Mouse (Mus musculus) brain, embryonic 14.5 days (tissue): Measurements from ENCODE around the gene Gatad2a. TPM values are rescaled to one million over a fixed set of nuclear protein-coding genes. Genes with fewer than 3 reads are reported as not detected.

ENCODE experiments used
- DNase-seq: peaks from one replicate; pipeline ENCODE4 v3.0.0-alpha.2; 2011; ENCODE audit warnings: low read depth
- CTCF ChIP-seq: fragments of 200-500 bp; IDR thresholded peaks from 2 replicates; pipeline ENCODE4 v1.5.1; 2012; ENCODE audit warnings: inconsistent platforms, mild to moderate bottlenecking, moderate library complexity, borderline replicate concordance; ENCODE audit not compliant: insufficient read depth, insufficient read length; ENCODE audit errors: extremely low read depth
- POLR2A ChIP-seq: fragments of 200-500 bp; IDR thresholded peaks from 2 replicates; pipeline ENCODE4 v1.6.1; 2012; ENCODE audit warnings: mild to moderate bottlenecking, inconsistent platforms, borderline replicate concordance; ENCODE audit not compliant: poor library complexity, insufficient read depth, insufficient read length, severe bottlenecking; ENCODE audit errors: extremely low read depth
- polyA plus RNA-seq: library from polyadenylated mRNA; depleted of rRNA; stranded (reverse); fragments of >200 nt; gene quantifications from 2 replicates; pipeline ENCODE4 v1.2.3, GENCODE M21; 2012

Gatad2a gene
- polyA plus RNA-seq, 1 experiment: 41.2 TPM

DNA sequence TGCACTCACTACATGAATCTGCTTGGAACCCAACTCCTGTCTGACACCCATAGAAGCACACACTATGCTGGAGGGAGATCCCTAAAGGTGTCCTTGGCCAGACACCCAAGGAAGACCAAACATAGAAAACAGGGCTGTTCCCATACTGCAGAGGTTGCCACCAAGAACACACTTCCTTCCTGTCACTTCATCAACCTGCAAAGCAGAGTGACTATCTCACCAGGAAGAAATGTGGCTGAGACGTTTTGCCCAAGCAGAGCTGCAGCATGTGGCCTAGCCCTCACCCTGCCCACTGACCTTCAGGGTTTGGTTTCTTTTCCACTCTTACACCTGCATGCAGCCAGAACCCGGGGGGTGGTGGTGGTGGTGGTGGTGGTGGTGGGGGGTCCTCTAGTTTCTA is 62.4 kb downstream of the Gatad2a start:
- TF ChIP-seq POLR2A: no peak
- no peak for TF ChIP-seq CTCF
- no peak for DNase-seq

DNA sequence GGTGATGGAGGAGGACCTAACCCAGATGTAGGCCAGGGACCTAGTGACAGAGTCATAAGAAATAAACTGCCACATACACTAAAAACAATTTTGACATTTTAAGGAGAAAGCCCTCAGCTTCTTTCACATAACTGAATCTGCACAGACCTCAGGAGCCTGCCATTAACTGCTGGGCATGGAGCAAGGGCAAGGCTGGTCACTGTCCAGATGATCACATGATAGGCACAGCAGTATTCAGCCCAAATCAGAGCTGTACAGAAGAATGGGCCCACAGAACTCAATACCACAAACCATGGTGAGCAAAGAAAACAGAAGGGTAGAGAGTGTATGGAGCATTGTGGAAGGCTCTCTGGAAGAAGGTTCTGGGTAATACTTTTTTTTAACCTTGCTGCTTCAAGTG is 69.3 kb downstream of the Gatad2a start:
- no peak for DNase-seq
- TF ChIP-seq CTCF (no peak), POLR2A (no peak)

DNA sequence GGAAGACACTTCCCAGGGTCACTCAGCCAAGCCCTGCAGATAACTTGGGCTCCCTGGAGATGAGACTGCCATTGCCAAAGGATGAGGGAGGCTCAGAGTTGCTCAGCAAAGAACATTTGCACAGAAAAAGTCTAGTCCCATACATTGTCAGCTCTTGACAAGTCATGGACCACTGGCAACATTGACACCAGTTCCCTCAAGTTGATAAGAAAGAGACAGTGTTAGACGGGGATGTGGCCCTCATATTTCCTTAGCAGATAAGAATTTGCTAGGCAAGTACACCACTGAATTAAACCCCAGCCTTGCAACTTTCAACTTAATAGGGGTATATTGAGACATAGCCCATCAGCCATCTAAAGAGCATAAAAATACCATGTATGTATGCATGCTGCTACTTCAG is 72.2 kb downstream of the Gatad2a start:
- TF ChIP-seq POLR2A (no peak), CTCF (no peak)

GRCm38 (mm10) chr8:69921141-69921540 is 75.0 kb downstream of the Gatad2a start:
- DNase-seq: no peak
- TF ChIP-seq POLR2A: no peak
- no peak for TF ChIP-seq CTCF

More for the DNA sequence above, 72.2 kb downstream of the Gatad2a start:
- DNase-seq: no peak

- peak; percentile 91 for DNase-seq
- no peak for TF ChIP-seq POLR2A
- TF ChIP-seq CTCF: no peak
These were observed 76.1 kb downstream of the Gatad2a start for GRCm38 (mm10) chr8:69919876-69920662.

GRCm38 (mm10) chr8:69919010-69919409 is 77.2 kb downstream of the Gatad2a start:
- DNase-seq: peak; percentile 95
- TF ChIP-seq POLR2A (no peak), CTCF (peak; percentile 91)

- no peak for DNase-seq
- no peak for TF ChIP-seq POLR2A
- no peak for TF ChIP-seq CTCF
These were observed 77.7 kb downstream of the Gatad2a start for GRCm38 (mm10) chr8:69918506-69918905.

DNA sequence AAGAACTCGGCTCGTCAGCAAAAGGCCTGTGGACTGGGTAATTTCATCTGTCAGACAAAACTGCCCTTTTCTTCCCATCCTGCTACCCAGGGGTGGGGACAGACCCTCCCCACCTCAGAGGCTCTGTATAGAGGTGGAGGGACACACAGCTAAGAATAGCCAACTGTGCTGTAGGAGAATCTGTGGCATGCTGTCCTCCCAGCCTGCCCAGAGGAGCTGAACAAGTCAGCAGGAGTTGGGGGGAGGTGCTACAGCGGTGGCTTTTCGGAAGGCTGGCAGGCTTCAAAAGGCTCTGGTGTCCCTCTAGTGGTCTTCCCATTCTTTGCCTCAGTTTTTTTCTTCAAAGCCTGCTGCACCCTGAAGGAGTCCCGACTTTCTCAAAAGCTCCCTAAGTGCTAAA is 80.4 kb downstream of the Gatad2a start:
- peak; percentile 57 for DNase-seq
- no peak for TF ChIP-seq POLR2A
- TF ChIP-seq CTCF: peak; percentile 51

DNA sequence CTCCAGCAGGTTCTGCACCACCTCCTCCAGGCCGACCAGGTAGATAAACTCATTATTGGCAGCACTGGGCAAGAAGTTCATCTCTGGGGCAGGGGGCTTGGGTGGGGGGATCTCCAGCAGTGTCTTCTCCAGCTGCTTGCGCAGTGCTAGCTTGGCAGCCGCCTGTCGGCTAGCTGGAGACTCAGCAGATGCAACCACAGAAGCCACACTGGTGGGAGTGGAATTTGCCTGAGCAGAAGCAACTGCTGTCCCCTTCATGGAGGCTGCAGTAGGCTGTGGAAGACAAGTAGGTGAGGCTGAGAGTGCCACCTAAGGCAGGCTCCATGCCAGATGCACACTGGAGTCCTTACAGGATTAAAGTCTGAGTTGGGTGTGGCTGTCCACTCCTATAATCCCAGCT is 81.7 kb downstream of the Gatad2a start:
- TF ChIP-seq POLR2A (no peak), CTCF (no peak)
- DNase-seq: no peak

DNA sequence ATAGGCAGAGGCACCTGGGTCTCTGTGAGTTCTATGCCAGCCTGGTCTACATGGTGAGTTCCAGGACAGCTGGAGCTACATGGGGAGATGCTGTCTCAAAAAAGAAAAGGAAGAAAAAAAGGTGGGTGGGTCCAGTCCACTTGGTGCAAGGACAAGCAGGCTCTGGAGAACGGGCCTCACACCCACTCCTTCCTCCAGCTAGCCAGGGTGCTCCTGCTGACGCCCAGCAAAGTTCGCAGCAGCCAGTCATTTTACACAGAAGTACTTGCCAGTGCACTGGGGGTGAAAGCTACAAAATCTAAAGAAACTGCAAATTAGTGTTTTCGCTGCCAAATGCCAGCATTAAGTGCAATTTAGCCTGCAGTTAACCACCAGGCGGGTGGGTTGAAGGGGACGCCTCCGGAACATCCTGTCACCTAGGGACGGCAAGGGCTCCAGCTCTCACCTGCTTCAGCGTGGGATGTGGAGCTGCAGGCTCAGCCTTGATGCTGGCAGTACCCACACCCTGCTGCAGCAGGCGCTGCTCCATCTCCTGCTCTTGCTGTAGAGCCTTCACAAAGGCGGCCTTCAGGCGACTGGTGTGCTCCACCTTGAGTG is 83.6 kb downstream of the Gatad2a start:
- TF ChIP-seq CTCF (no peak), POLR2A (no peak)

GRCm38 (mm10) chr8:69911917-69912316 is 84.3 kb downstream of the Gatad2a start:
- no peak for DNase-seq
- TF ChIP-seq CTCF (no peak), POLR2A (no peak)

More for the DNA sequence above, 83.6 kb downstream of the Gatad2a start:
- no peak for DNase-seq

GRCm38 (mm10) chr8:69907106-69907505 is 89.1 kb downstream of the Gatad2a start:
- TF ChIP-seq CTCF: no peak
- no peak for TF ChIP-seq POLR2A
- no peak for DNase-seq
